Mouse (Mus musculus): ENCODE measurements around the gene Hook2. TPM values are rescaled to one million over a fixed set of nuclear protein-coding genes. Genes with fewer than 3 reads are reported as not detected.

Gene Hook2
- polyA plus RNA-seq, 1 experiment from 2014 or later: 11.8 TPM

GRCm38 (mm10) chr8:85029271-85029670 lies 38.9 kb downstream of the Hook2 start:
- ATAC-seq (ENCODE audit: low FRiP score): no peak
- no peak overlapping the region for H3K27ac ChIP-seq (ENCODE audit: low read depth, low read length)
- H3K4me1 ChIP-seq (ENCODE audit: control insufficient read depth, insufficient read depth, low read length): peaks cover 28% of the 10 kb centered on the region
- peaks cover 10% of the 10 kb centered on the region; the same call in 1 of the 2 replicates for H3K36me3 ChIP-seq (ENCODE audit: control insufficient read depth, insufficient read depth, low read length)
- H3K4me2 ChIP-seq: no peak overlapping the region
- no peaks in the 10 kb centered on the region for H3K27me3 ChIP-seq (ENCODE audit: control insufficient read depth, insufficient read depth, low read length)
- no peak for DNase-seq (ENCODE audit: low spot score, missing footprints)
- no peaks in the 10 kb centered on the region for H3K9me3 ChIP-seq (ENCODE audit: control insufficient read depth, low read length)
- H3K4me3 ChIP-seq (ENCODE audit: low read depth, low read length): no peak overlapping the region
- no peak overlapping the region for H3K9ac ChIP-seq (ENCODE audit: low read length)
- WGBS: 91% methylated on average over 14 of the region's 14 CpGs

GRCm38 (mm10) chr8:85032622-85033311 lies 42.4 kb downstream of the Hook2 start:
- DNase-seq (ENCODE audit: low spot score, missing footprints): no peak
- Histone ChIP-seq H3K4me2 (no peak overlapping the region), H3K36me3 (ENCODE audit: control insufficient read depth, insufficient read depth, low read length) (peaks cover 10% of the 10 kb centered on the region; the same call in 1 of the 2 replicates), H3K4me3 (ENCODE audit: low read depth, low read length) (no peak overlapping the region), H3K27me3 (ENCODE audit: control insufficient read depth, insufficient read depth, low read length) (no peaks in the 10 kb centered on the region), H3K27ac (ENCODE audit: low read depth, low read length) (no peak overlapping the region), H3K9me3 (ENCODE audit: control insufficient read depth, low read length) (no peaks in the 10 kb centered on the region), H3K4me1 (ENCODE audit: control insufficient read depth, insufficient read depth, low read length) (peaks cover 27% of the 10 kb centered on the region), H3K9ac (ENCODE audit: low read length) (no peak overlapping the region)
- no peak for ATAC-seq (ENCODE audit: low FRiP score)
- 91% methylated on average over 4 of the region's 4 CpGs for WGBS

GRCm38 (mm10) chr8:85033867-85034266 lies 43.5 kb downstream of the Hook2 start:
- H3K27me3 ChIP-seq (ENCODE audit: control insufficient read depth, insufficient read depth, low read length): no peaks in the 10 kb centered on the region
- H3K36me3 ChIP-seq (ENCODE audit: control insufficient read depth, insufficient read depth, low read length): peaks cover 10% of the 10 kb centered on the region; the same call in 1 of the 2 replicates
- H3K9ac ChIP-seq (ENCODE audit: low read length): no peak overlapping the region

DNA sequence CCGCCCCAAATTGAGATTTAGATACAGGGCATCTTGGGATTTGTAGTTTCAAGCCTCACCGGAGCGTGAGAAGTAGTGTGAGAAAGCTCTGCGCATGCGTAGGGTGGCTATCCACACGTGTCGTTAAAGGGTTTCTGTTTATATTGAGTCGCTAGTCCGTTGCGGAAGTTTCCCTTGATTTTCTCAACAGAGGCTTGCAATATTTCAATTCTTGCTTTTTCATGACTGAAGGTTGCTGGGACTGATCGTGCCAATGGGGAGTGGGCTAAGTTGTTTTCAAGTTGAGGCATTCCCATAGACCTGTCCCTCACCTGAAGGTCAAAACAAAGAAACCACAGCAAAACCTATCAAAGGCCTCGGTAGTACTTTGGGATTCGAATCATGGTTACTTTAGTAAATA lies 44.4 kb downstream of the Hook2 start:
- Histone ChIP-seq H3K4me2 (peak overlapping the region; percentile 64), H3K9me3 (ENCODE audit: control insufficient read depth, low read length) (no peaks in the 10 kb centered on the region), H3K36me3 (ENCODE audit: control insufficient read depth, insufficient read depth, low read length) (peaks cover 10% of the 10 kb centered on the region; the same call in 1 of the 2 replicates), H3K27me3 (ENCODE audit: control insufficient read depth, insufficient read depth, low read length) (no peaks in the 10 kb centered on the region), H3K4me3 (ENCODE audit: low read depth, low read length) (peak overlapping the region; percentile 22), H3K9ac (ENCODE audit: low read length) (peak overlapping the region; percentile 76; the same call in 1 of the 2 replicates), H3K27ac (ENCODE audit: low read depth, low read length) (no peak overlapping the region), H3K4me1 (ENCODE audit: control insufficient read depth, insufficient read depth, low read length) (peaks cover 21% of the 10 kb centered on the region)
- ATAC-seq (ENCODE audit: low FRiP score): no peak
- DNase-seq (ENCODE audit: low spot score, missing footprints): peak; percentile 94
- WGBS: 6% methylated on average over 13 of the region's 13 CpGs

More at GRCm38 (mm10) chr8:85033867-85034266, 43.5 kb downstream of the Hook2 start:
- no peak overlapping the region for H3K4me2 ChIP-seq
- WGBS: 56% methylated on average over 1 of the region's 1 CpGs
- H3K4me1 ChIP-seq (ENCODE audit: control insufficient read depth, insufficient read depth, low read length): peaks cover 22% of the 10 kb centered on the region
- no peak overlapping the region for H3K27ac ChIP-seq (ENCODE audit: low read depth, low read length)
- ATAC-seq (ENCODE audit: low FRiP score) (no peak), DNase-seq (ENCODE audit: low spot score, missing footprints) (no peak)
- no peak overlapping the region for H3K4me3 ChIP-seq (ENCODE audit: low read depth, low read length)
- no peaks in the 10 kb centered on the region for H3K9me3 ChIP-seq (ENCODE audit: control insufficient read depth, low read length)

- H3K4me1 ChIP-seq (ENCODE audit: control insufficient read depth, insufficient read depth, low read length): peaks cover 21% of the 10 kb centered on the region
- WGBS: 4% methylated on average over 12 of the region's 12 CpGs
Observed at GRCm38 (mm10) chr8:85035165-85035727, 44.8 kb downstream of the Hook2 start.

GRCm38 (mm10) chr8:85035728-85036310 lies 45.4 kb downstream of the Hook2 start:
- 2% methylated on average over 15 of the region's 15 CpGs for WGBS
- ATAC-seq (ENCODE audit: low FRiP score) (peak; percentile 8), DNase-seq (ENCODE audit: low spot score, missing footprints) (peak; percentile 93)
- Histone ChIP-seq H3K27me3 (ENCODE audit: control insufficient read depth, insufficient read depth, low read length) (no peaks in the 10 kb centered on the region), H3K9ac (ENCODE audit: low read length) (peak overlapping the region; percentile 76), H3K27ac (ENCODE audit: low read depth, low read length) (peak overlapping the region; percentile 35), H3K36me3 (ENCODE audit: control insufficient read depth, insufficient read depth, low read length) (peaks cover 6% of the 10 kb centered on the region; the same call in 1 of the 2 replicates), H3K4me2 (peak overlapping the region; percentile 64), H3K9me3 (ENCODE audit: control insufficient read depth, low read length) (no peaks in the 10 kb centered on the region), H3K4me3 (ENCODE audit: low read depth, low read length) (peak overlapping the region; percentile 80), H3K4me1 (ENCODE audit: control insufficient read depth, insufficient read depth, low read length) (peaks cover 21% of the 10 kb centered on the region)

More at GRCm38 (mm10) chr8:85035165-85035727, 44.8 kb downstream of the Hook2 start:
- no peak overlapping the region for H3K27ac ChIP-seq (ENCODE audit: low read depth, low read length)
- peak overlapping the region; percentile 76 for H3K9ac ChIP-seq (ENCODE audit: low read length)
- peaks cover 7% of the 10 kb centered on the region; the same call in 1 of the 2 replicates for H3K36me3 ChIP-seq (ENCODE audit: control insufficient read depth, insufficient read depth, low read length)
- peak overlapping the region; percentile 80 for H3K4me3 ChIP-seq (ENCODE audit: low read depth, low read length)
- ATAC-seq (ENCODE audit: low FRiP score) (no peak), DNase-seq (ENCODE audit: low spot score, missing footprints) (no peak)
- H3K9me3 ChIP-seq (ENCODE audit: control insufficient read depth, low read length): no peaks in the 10 kb centered on the region
- H3K27me3 ChIP-seq (ENCODE audit: control insufficient read depth, insufficient read depth, low read length): no peaks in the 10 kb centered on the region
- peak overlapping the region; percentile 64 for H3K4me2 ChIP-seq

- H3K4me3 ChIP-seq (ENCODE audit: low read depth, low read length): peak overlapping the region; percentile 80
- peaks cover 11% of the 10 kb centered on the region; the same call in 1 of the 2 replicates for H3K36me3 ChIP-seq (ENCODE audit: control insufficient read depth, insufficient read depth, low read length)
- peak overlapping the region; percentile 35 for H3K27ac ChIP-seq (ENCODE audit: low read depth, low read length)
- no peak for DNase-seq (ENCODE audit: low spot score, missing footprints)
- no peaks in the 10 kb centered on the region for H3K9me3 ChIP-seq (ENCODE audit: control insufficient read depth, low read length)
- WGBS: under 1% methylated on average over 9 of the region's 9 CpGs
- H3K4me2 ChIP-seq: peak overlapping the region; percentile 64
- no peaks in the 10 kb centered on the region for H3K27me3 ChIP-seq (ENCODE audit: control insufficient read depth, insufficient read depth, low read length)
- H3K4me1 ChIP-seq (ENCODE audit: control insufficient read depth, insufficient read depth, low read length): peaks cover 21% of the 10 kb centered on the region
- H3K9ac ChIP-seq (ENCODE audit: low read length): peak overlapping the region; percentile 76
- ATAC-seq (ENCODE audit: low FRiP score): peak; percentile 40
Observed at GRCm38 (mm10) chr8:85036381-85036717, 45.9 kb downstream of the Hook2 start.

DNA sequence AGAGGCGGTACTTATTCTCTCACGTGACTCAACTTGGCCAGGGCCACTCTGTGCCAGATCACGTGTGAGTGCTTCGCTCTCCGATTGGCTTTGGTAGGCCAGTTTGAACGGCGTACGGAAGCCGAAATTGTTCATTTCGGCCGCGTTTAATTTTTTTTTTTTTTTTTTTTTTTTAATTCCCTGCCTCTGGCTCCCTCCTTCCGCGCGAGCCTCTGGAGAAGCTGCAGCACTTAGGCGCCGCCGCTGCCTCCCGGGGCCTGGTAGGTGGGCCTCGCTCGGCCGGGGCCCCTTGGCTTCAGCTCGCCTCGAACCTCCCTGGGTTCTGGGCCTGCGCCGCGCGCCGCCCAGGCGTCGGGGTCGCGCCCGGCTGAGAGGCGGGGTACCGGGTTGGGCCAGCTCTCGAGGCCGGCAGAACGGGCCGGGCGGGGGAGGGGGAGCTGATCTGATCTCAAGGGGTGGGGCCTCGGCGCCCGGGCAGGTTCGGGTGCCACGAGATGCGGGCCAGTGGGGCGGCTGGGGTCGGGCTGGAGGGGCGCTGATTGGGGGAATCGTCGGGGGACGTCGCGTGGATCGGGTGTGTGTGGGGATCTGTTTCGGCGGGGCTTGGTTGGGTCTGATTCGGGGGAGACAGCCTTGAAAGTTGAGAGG lies 46.4 kb downstream of the Hook2 start, which contains the start of gene Tnpo2:
Gene Tnpo2 (plus strand): TSS at position 198 of the 648 bp plus-strand sequence.
- peak within 1 kb of the TSS; percentile 76 for H3K9ac ChIP-seq (ENCODE audit: low read length)
- no peaks in the 10 kb centered on the region for H3K9me3 ChIP-seq (ENCODE audit: control insufficient read depth, low read length)
- no peaks in the 10 kb centered on the region for H3K27me3 ChIP-seq (ENCODE audit: control insufficient read depth, insufficient read depth, low read length)
- H3K27ac ChIP-seq (ENCODE audit: low read depth, low read length): peak within 1 kb of the TSS; percentile 99
- under 1% methylated on average over 54 of the region's 59 CpGs for WGBS
- H3K4me3 ChIP-seq (ENCODE audit: low read depth, low read length): peak within 1 kb of the TSS; percentile 80
- ATAC-seq (ENCODE audit: low FRiP score) (peak; percentile 93), DNase-seq (ENCODE audit: low spot score, missing footprints) (peak; percentile 98)
- peaks cover 21% of the 10 kb centered on the region for H3K4me1 ChIP-seq (ENCODE audit: control insufficient read depth, insufficient read depth, low read length)
- H3K4me2 ChIP-seq: peak within 1 kb of the TSS; percentile 64
- peaks cover 12% of the 10 kb centered on the region; the same call in 1 of the 2 replicates for H3K36me3 ChIP-seq (ENCODE audit: control insufficient read depth, insufficient read depth, low read length)

Data from midbrain, embryonic 11.5 days (tissue).